Mouse (Mus musculus) MEL (cell line): ENCODE results near the gene Fuk. TPM values are rescaled to one million over a fixed set of nuclear protein-coding genes. Genes with fewer than 3 reads are reported as not detected.

Experiments used
- DNase-seq: peaks from one replicate; pipeline ENCODE4 v3.0.0; 2011; ENCODE audit warnings: low read depth, low spot score
- H3K27ac ChIP-seq: 2 replicates; pipeline ENCODE4 v1.5.1; 2012; ENCODE audit warnings: low read depth, mild to moderate bottlenecking, control low read depth, low read length, moderate library complexity; ENCODE audit not compliant: control insufficient read depth
- H3K27me3 ChIP-seq, 2 experiments: fragments of 150-350 bp in 1 of 2; sonication (generic) in 1 of 2; 2 replicates each; pipeline ENCODE4 v1.6.1; 2012; ENCODE audit warnings: low read length in 2 of 2, mild to moderate bottlenecking in 2 of 2, improper control_type of control experiment in 1 of 2, moderate library complexity in 1 of 2; ENCODE audit not compliant: insufficient read depth in 2 of 2, control insufficient read depth in 1 of 2
- H3K36me3 ChIP-seq, 2 experiments: 2 replicates each; pipeline ENCODE4 v1.6.1; 2012 to 2014; ENCODE audit warnings: low read length in 2 of 2, improper control_type of control experiment in 1 of 2, inconsistent platforms in 1 of 2, mild to moderate bottlenecking in 1 of 2; ENCODE audit not compliant: insufficient read depth in 2 of 2, control insufficient read depth in 1 of 2
- H3K4me1 ChIP-seq, 2 experiments: fragments of 150-350 bp in 1 of 2; sonication (generic) in 1 of 2; 2 replicates each; pipeline ENCODE4 v1.6.1; 2012; ENCODE audit warnings: low read length in 2 of 2, improper control_type of control experiment in 1 of 2, mild to moderate bottlenecking in 1 of 2; ENCODE audit not compliant: insufficient read depth in 2 of 2, control insufficient read depth in 1 of 2
- H3K4me3 ChIP-seq, 2 experiments: fragments of 150-350 bp in 1 of 2; sonication (generic) in 1 of 2; 2 replicates each; pipeline ENCODE4 v1.5.1; 2012; ENCODE audit warnings: low read depth in 2 of 2, low read length in 2 of 2, mild to moderate bottlenecking in 2 of 2, moderate library complexity in 2 of 2, control low read depth in 1 of 2, improper control_type of control experiment in 1 of 2; ENCODE audit not compliant: control insufficient read depth in 1 of 2, insufficient read depth in 1 of 2
- H3K79me2 ChIP-seq: 2 replicates; pipeline ENCODE4 v1.6.1; 2012; ENCODE audit warnings: mild to moderate bottlenecking, low read length, moderate library complexity; ENCODE audit not compliant: control insufficient read depth, poor library complexity, insufficient read depth
- H3K9ac ChIP-seq: 2 replicates; pipeline ENCODE4 v1.6.1; 2012; ENCODE audit warnings: low read depth, mild to moderate bottlenecking, control low read depth, low read length, moderate library complexity; ENCODE audit not compliant: control insufficient read depth, poor library complexity, severe bottlenecking
- H3K9me3 ChIP-seq: fragments of 150-350 bp; sonication (generic); replicated peaks from 2 replicates; pipeline ENCODE4 v1.6.1; 2012; ENCODE audit warnings: mild to moderate bottlenecking, low read length, improper control_type of control experiment, moderate library complexity; ENCODE audit not compliant: insufficient read depth
- CHD2 ChIP-seq: IDR thresholded peaks from 2 replicates; pipeline ENCODE4 v1.6.1; 2011; ENCODE audit warnings: low read length, improper control_type of control experiment
- ELF1 ChIP-seq: IDR thresholded peaks from 2 replicates; pipeline ENCODE4 v1.6.1; 2014; ENCODE audit warnings: low read depth, mild to moderate bottlenecking, inconsistent platforms, low read length, improper control_type of control experiment, moderate library complexity
- EP300 ChIP-seq, 2 experiments: IDR thresholded peaks; 2 replicates each; pipeline ENCODE4 v1.6.1; 2011; ENCODE audit warnings: improper control_type of control experiment in 2 of 2, low read length in 2 of 2, low read depth in 1 of 2, mild to moderate bottlenecking in 1 of 2
- ETS1 ChIP-seq: IDR thresholded peaks from 2 replicates; pipeline ENCODE4 v1.6.1; 2012; ENCODE audit warnings: low read depth, mild to moderate bottlenecking, inconsistent platforms, low read length, improper control_type of control experiment, moderate library complexity
- GATA1 ChIP-seq: IDR thresholded peaks from 2 replicates; pipeline ENCODE4 v1.6.1; 2011; ENCODE audit warnings: low read depth, low read length, improper control_type of control experiment
- HCFC1 ChIP-seq: IDR thresholded peaks from 2 replicates; pipeline ENCODE4 v1.6.1; 2012; ENCODE audit warnings: low read depth, mild to moderate bottlenecking, inconsistent platforms, low read length, improper control_type of control experiment, moderate library complexity
- JUND ChIP-seq: IDR thresholded peaks from 2 replicates; pipeline ENCODE4 v1.6.1; 2011; ENCODE audit warnings: low read depth, mild to moderate bottlenecking, improper control_type of control experiment, low read length
- KAT2A ChIP-seq: conservative IDR thresholded peaks from 2 replicates; pipeline ENCODE4 v1.6.1; 2012; ENCODE audit warnings: low read depth, low read length, improper control_type of control experiment, inconsistent platforms
- MAZ ChIP-seq: IDR thresholded peaks from 2 replicates; pipeline ENCODE4 v1.6.1; 2012; ENCODE audit warnings: low read depth, mild to moderate bottlenecking, inconsistent platforms, low read length, improper control_type of control experiment
- MXI1 ChIP-seq: IDR thresholded peaks from 2 replicates; pipeline ENCODE4 v1.6.1; 2011; ENCODE audit warnings: mild to moderate bottlenecking, low read depth, low read length, improper control_type of control experiment
- MYB ChIP-seq: IDR thresholded peaks from 2 replicates; pipeline ENCODE4 v1.6.1; 2011; ENCODE audit warnings: mild to moderate bottlenecking, low read depth, low read length, improper control_type of control experiment
- MYC ChIP-seq: IDR thresholded peaks from 2 replicates; pipeline ENCODE4 v1.6.1; 2011; ENCODE audit warnings: low read depth, mild to moderate bottlenecking, low read length, improper control_type of control experiment, moderate library complexity
- NELFE ChIP-seq: IDR thresholded peaks from 2 replicates; pipeline ENCODE4 v1.6.1; 2011; ENCODE audit warnings: low read depth, low read length, improper control_type of control experiment
- NRF1 ChIP-seq: IDR thresholded peaks from 2 replicates; pipeline ENCODE4 v1.6.1; 2014; ENCODE audit warnings: low read depth, mild to moderate bottlenecking, inconsistent platforms, low read length, improper control_type of control experiment, moderate library complexity; ENCODE audit not compliant: poor library complexity, insufficient read depth, severe bottlenecking
- POLR2A ChIP-seq, 2 experiments: IDR thresholded peaks; 2 replicates each; pipeline ENCODE4 v1.6.1; 2011 to 2012; ENCODE audit warnings: low read length in 2 of 2, mild to moderate bottlenecking in 2 of 2, control low read depth in 1 of 2, improper control_type of control experiment in 1 of 2, low read depth in 1 of 2, moderate library complexity in 1 of 2; ENCODE audit not compliant: control insufficient read depth in 1 of 2, insufficient read depth in 1 of 2, poor library complexity in 1 of 2
- RCOR1 ChIP-seq: IDR thresholded peaks from 2 replicates; pipeline ENCODE4 v1.6.1; 2012; ENCODE audit warnings: low read depth, mild to moderate bottlenecking, inconsistent platforms, low read length, improper control_type of control experiment
- SIN3A ChIP-seq: IDR thresholded peaks from 2 replicates; pipeline ENCODE4 v1.6.1; 2012; ENCODE audit warnings: low read length, improper control_type of control experiment, inconsistent platforms
- TAL1 ChIP-seq: IDR thresholded peaks from 2 replicates; pipeline ENCODE4 v1.6.1; 2012; ENCODE audit warnings: mild to moderate bottlenecking, inconsistent platforms, low read length, moderate library complexity, mixed read lengths
- TBP ChIP-seq: IDR thresholded peaks from 2 replicates; pipeline ENCODE4 v1.8.0; 2011; ENCODE audit warnings: low read depth, low read length, improper control_type of control experiment
- TCF12 ChIP-seq: IDR thresholded peaks from 2 replicates; pipeline ENCODE4 v1.6.1; 2014; ENCODE audit warnings: low read depth, mild to moderate bottlenecking, inconsistent platforms, low read length, improper control_type of control experiment, moderate library complexity
- USF1 ChIP-seq: IDR thresholded peaks from 2 replicates; pipeline ENCODE4 v1.6.1; 2014; ENCODE audit warnings: low read depth, mild to moderate bottlenecking, inconsistent platforms, low read length, improper control_type of control experiment, moderate library complexity
- ZMIZ1 ChIP-seq: IDR thresholded peaks from 2 replicates; pipeline ENCODE4 v1.6.1; 2012; ENCODE audit warnings: low read depth, mild to moderate bottlenecking, inconsistent platforms, low read length, improper control_type of control experiment, moderate library complexity
- polyA plus RNA-seq, 2 experiments: library from polyadenylated mRNA; stranded (reverse) in 1 of 2; unstranded in 1 of 2; fragments of >175 nt in 1 of 2; fragments of >200 nt in 1 of 2; gene quantifications; 2 replicates each; pipeline versions ENCODE4 v1.2.1 to v1.2.4; 2012; ENCODE audit warnings: low replicate concordance in 2 of 2, low read depth in 1 of 2; ENCODE audit not compliant: insufficient read length in 2 of 2, insufficient read depth in 1 of 2, missing spikeins in 1 of 2
- total RNA-seq: library from RNA; depleted of rRNA; stranded (reverse); fragments of 300-350 nt; gene quantifications from 2 replicates; pipeline ENCODE4 v1.2.3, GENCODE M21; 2012

Gene Fuk
- total and polyA plus RNA-seq, 3 experiments = 9.1 to 10.6 TPM; not detected in 1

DNA sequence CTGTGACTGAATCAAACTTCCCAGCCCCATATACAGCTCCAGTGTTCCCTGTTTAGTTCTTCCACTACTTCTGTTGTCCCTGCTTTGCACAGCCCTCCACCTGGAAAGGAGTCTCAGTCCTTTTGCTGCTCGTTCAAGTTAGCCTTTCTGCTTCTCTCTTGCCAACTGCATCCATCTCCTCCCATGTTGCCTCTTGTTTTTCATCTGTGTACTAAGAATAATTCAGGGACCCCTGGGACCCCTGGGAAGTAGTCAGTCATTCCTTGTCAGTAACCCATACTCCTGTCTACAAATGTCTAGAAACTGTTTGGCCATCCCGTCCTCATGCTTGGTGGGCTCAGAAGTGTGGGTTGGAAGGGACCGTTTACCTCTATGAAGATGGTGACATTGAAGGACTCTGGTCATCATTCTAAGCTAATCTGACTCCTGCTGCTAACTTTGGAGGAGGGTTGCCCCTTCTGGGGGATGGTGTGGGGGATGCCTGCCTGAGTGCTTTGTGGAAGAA lies 18.5 kb upstream of the Fuk start (continued):
- TF ChIP-seq GATA1 (no peak), TBP (0 out of 2 replicates have a peak, but pooled peaks have one; percentile 30)
- TF ChIP-seq, all 39 proteins: peak for 6

DNA sequence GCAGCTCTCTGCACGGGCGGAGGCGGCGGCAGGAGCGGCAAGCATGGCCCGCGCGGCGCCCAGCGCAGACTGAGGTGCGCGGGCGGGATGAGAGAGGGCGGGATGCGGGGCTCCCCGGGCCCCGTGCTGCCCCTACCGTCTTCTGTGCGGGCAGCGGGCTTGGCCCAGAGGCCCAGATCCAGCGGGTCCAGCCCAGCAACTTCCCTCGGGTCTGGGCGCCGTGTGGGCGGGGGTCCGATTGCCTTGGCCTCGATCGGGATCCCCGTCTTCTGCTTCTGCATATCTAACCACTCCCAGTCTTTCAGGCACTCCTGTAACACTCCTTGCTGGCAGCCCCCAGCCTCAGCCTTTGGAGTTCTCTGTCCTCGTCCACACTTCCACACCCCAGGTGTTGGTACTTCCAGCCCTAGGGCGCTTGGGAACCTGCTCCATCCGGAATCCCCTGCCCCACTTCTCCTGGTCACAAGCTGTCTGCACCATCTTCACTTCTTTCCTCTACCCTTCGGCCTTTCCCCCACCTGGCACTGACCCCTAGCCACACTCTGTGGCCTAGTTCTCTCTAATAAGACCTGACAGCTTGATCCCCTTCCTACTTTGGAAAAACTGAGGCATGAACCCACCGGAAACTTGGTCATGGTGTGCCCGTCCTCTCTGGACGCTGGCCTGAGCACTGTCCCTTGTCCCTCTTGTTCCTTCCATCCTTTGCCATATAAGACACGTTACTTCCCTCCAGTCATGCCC lies 17.9 kb upstream of the Fuk start:
- peak in 1 of 2 experiments; percentile 10; a peak in 1 of 4 replicates for TF ChIP-seq POLR2A (IDR thresholded peaks at IDR 0.05; ENCODE audit: control insufficient read depth in 1 of 2, insufficient read depth in 1 of 2, low read depth in 1 of 2, low read length in 2 of 2, poor library complexity in 1 of 2)
- TF ChIP-seq SIN3A = peak; percentile 42; the same call in 1 of the 2 replicates
- no peak for TF ChIP-seq EP300 (IDR thresholded peaks at IDR 0.05; ENCODE audit: low read depth in 1 of 2, low read length in 2 of 2)
- peaks cover 9 to 26% of the 10 kb centered on the region in 2 experiments for H3K4me1 ChIP-seq

DNA sequence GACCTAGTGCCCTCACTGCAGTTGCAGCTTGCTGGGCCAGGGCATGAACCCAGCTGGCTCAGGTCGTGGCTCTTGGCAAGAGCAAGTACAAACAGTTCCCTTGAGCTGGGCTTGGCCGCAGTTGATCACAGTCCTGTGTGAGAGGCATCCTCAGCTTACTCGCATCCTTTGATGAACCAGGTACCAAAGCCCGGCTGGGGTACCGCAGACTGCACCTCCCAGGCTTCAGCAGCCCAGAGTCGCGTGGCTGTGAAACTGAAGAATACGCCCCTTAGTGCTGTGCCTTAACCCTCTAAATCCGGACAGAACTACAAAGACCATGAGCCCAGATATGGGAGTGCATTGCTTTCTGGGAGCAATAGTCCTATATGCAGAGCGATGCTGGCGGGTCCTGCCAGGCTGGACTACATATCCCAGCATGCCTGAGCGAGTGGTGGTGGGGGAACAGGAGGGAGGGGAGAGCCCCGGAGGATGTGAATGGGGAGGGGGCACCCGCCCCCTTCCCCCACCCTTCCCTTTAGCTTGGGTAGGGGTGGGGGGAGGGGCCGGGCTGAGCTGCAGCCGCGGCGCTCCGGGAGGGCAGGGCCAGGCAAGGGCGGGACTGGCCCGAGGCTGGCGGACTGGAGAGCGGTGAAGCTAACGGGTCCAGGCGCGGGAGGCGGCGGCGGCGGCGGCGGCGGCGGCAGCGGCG lies 17.2 kb upstream of the Fuk start, which contains the start of gene St3gal2:
Gene St3gal2 (plus strand): TSS at position 582 of the 691 bp plus-strand sequence.
- H3K4me3 ChIP-seq = peak within 1 kb of the TSS; percentile 77 to 90
- no peaks in the 10 kb centered on the region for H3K27me3 ChIP-seq
- TF ChIP-seq MYC (peak; percentile 74; the same call in 1 of the 2 replicates), MAZ (peak; percentile 100), POLR2A (IDR thresholded peaks at IDR 0.05; ENCODE audit: control insufficient read depth in 1 of 2, insufficient read depth in 1 of 2, low read depth in 1 of 2, low read length in 2 of 2, poor library complexity in 1 of 2) (peak; percentile 12 to 46; a peak in 1 of 4 replicates), NELFE (no peak), ZMIZ1 (no peak), KAT2A (peak; percentile 100), TCF12 (peak; percentile 66; the same call in 1 of the 2 replicates), ELF1 (peak; percentile 80), JUND (no peak), CHD2 (peak; percentile 72), RCOR1 (no peak), HCFC1 (peak; percentile 100), TAL1 (no peak), USF1 (peak; percentile 12; the same call in 1 of the 2 replicates), SIN3A (peak; percentile 93), ETS1 (peak; percentile 66), MYB (no peak), TBP (no peak), NRF1 (peak; percentile 30; the same call in 1 of the 2 replicates), EP300 (IDR thresholded peaks at IDR 0.05; ENCODE audit: low read depth in 1 of 2, low read length in 2 of 2) (peak in 1 of 2 experiments; percentile 42; a peak in 1 of 4 replicates), MXI1 (peak; percentile 82), GATA1 (0 out of 2 replicates have a peak, but pooled peaks have one; percentile 23)
- peaks cover 9 to 26% of the 10 kb centered on the region in 2 experiments for H3K4me1 ChIP-seq
- peak within 1 kb of the TSS; percentile 92 for H3K9ac ChIP-seq
- H3K36me3 ChIP-seq = peaks cover 0 to 22% of the 10 kb centered on the region in 2 experiments; a peak in 2 of 4 replicates
- DNase-seq = peak; percentile 95
- H3K9me3 ChIP-seq = no peaks in the 10 kb centered on the region
- H3K79me2 ChIP-seq = peaks cover 14% of the 10 kb centered on the region
- peak within 1 kb of the TSS; percentile 61 for H3K27ac ChIP-seq

More for the DNA sequence above, 17.9 kb upstream of the Fuk start:
- Histone ChIP-seq H3K27ac (peak overlapping the region; percentile 61), H3K9me3 (no peaks in the 10 kb centered on the region), H3K79me2 (peaks cover 15% of the 10 kb centered on the region), H3K27me3 (no peaks in the 10 kb centered on the region), H3K9ac (peak overlapping the region; percentile 92), H3K4me3 (peak overlapping the region; percentile 77 to 90), H3K36me3 (peaks cover 0 to 22% of the 10 kb centered on the region in 2 experiments; a peak in 2 of 4 replicates)
- DNase-seq = peak; percentile 59
